Mouse (Mus musculus) erythroblast, adult 5-6 weeks (primary cell): Measurements from ENCODE around the gene Nudt9. TPM values are rescaled to one million over a fixed set of nuclear protein-coding genes. Genes with fewer than 3 reads are reported as not detected.

ENCODE experiments used
- ATAC-seq: replicated peaks from 2 replicates; pipeline ENCODE4 v1.8.0; 2016; ENCODE audit warnings: moderate number of reproducible peaks, mild to moderate bottlenecking, moderate TSS enrichment, inconsistent platforms; ENCODE audit not compliant: poor library complexity, low FRiP score, severe bottlenecking
- total RNA-seq, 2 experiments: library from RNA; stranded (forward) in 1 of 2; stranded (reverse) in 1 of 2; fragments of 150-400 nt in 1 of 2; fragments of 200-764, 138-1000 nt in 1 of 2; gene quantifications; 2 replicates each; pipeline versions ENCODE4 v1.2.3 to v1.2.4; 2015 to 2017; ENCODE audit warnings: low replicate concordance in 2 of 2

Gene Nudt9
- total RNA-seq, 2 experiments from 2014 or later, result 14.4 to 34.2 TPM

DNA sequence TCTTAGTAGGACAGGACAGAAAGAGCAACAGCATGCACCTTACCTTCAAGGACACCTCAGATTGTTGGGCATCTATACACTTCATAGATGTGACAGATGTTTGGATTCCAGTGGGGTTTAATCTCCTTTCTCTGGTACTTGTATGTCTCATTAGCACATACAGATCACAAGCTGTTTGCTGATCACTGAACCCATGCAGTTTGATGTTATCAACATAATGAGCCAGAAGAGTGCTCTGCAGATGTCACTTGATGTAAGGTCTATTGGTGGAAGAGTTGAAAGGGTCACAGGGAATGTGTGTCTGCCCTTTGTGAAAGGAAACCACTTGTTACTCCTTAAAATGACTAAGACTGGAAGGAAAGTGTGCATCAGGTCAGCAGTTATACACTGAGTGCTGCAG is 11.0 kb upstream of the Nudt9 start:
- ATAC-seq, result no peak

DNA sequence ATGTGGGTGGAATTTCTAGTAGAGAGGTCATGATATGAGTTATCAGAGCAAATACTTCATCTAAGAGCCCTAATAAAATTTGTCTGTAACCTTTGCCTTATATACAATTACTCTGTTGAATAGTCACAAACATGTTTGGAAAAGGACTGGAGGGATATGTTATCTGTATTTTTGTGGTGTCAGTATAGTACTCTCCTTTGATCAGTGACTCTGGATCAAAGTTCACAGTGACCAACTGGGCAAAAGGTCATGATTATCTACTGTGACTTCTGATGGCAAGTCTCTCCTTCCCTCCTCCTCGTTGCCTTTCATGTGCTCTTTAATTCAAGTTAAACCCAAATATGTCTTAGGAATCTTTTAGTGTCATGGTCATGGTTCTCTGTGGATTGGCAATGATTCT is 10.3 kb upstream of the Nudt9 start:
- no peak for ATAC-seq

DNA sequence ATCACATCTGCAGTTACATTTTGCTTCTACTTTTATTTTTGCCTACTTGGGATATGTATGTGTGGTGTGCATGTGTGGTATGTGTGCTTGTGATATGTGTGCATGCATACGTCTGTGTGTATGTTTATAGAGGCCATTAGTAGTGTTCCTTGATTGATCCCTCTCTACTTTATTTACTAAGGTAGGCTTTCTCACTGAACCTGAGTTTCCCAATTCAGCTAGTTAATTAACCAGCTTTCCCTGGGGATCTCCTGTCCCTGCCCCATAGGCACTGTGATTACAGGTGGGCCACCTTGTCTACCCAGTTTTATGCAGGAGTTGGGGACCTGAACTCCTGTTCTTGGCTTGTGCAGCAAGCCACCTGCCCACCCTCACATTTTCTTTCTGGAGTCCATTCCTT is 9.4 kb upstream of the Nudt9 start:
- no peak for ATAC-seq

DNA sequence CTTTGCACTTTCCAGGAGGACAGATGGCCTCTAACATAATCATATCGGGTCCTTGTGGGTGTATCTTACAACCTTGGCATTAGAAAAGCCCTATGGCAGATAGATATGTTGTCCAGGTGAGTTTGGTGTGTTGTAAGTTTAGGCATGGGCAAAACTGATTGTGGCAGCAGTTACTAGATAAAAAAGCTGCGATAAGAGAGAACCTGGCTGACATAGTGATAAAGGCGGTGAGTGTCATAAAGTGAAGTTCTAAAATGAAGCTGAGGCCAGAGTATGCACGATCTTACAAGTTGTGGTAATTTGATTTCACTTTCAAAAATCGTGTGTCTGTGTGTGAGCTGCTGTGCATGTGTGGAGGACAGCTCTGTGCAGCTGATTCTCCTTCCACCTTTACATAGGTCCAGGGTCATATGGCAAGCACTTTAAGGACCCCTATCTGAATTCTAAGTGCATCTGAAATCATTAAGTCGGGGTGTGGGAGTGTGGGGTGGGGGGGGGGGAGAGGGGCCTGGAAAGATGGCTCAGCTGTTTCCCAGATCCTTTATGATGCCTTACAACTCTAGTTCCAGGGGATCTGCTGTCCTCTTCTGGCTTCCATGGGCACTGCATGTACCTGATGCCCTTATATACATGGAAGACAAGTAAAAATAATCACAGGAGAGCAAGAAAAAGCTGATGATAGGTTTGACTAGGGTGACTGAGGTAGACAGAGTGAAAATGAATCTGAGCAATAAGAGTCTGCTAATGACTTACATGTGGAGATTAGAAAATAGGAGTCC is 6.8 kb upstream of the Nudt9 start:
- ATAC-seq, result no peak

DNA sequence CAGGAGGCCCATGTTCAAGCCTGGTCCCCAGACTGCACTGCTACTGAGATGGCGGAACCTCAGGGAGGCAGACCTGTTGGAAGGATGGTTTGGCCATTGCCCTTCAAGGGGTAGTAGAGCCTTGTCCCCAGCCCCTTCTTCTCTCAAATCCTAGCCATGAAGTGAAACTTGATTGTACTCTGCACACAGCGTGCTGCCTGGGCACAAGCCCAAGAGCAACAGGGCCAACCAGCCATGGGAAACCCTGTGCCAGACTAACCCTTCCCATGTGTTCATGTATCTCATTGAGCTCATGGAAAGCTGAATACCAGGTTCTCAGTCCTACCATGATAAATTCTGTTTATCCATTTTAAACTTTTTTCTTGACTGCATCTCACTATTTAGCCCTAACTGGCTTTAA is 3.2 kb upstream of the Nudt9 start:
- ATAC-seq, result no peak

DNA sequence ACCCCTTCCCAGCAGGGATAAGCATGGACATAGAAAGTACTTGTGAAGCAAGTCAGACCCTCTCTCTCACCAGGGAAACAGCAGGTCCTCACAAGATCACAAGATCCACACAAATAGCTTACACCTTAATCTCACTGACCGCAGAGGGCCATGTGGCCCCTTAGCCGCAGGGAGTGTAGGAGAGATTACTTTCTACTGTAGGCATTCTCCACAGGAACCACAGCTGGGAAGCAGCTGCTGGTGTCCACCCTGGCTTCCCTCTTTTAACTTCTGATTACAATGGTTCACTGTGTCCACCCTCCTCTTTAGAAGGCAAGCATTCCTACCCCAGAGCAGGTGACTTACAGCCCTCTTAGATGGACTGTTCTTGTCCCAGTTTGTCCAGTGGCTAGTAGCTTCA is 2.4 kb upstream of the Nudt9 start:
- ATAC-seq, result no peak

DNA sequence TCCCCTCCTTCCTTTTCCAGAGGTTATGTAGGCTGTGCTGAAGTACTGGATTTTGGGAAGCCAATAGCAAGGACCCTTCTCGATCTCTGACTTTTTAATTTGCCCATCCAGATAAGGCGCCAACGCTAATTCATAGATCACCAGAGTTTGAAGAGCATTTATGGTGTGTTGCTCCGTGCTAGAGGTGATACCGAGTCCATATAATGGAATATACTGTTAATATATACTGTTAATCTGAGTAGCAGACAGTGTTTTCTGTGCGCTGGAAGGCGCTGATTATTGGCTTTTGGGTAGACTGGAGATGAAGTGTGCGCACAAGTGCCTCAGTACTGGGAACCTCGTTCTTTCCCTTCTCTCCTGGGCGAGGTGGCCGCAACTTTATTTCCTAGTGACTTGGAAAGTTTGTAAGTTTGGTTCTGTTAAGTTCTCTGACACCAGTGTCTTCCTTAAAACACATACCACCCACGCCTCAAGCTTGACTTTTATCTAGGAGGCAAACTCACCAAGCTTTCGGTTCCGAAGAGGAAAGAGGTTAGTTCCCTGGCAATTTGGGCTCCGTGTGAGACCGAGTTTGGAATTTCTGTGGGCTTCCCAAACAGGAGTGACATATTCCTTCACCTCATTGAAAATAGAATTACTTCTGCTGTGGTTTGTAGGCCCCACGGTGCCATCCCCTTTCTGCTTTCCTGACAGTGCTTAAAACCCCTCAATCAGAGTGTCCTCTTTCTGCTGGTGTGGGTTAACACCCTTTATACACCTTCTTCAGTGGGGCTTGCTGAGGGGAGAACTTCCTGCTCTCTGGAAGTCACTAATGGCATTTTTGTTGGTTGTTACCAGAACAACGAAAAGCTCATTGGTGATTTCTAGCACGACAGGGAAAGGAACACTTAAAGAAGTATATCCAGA is 1.3 kb downstream of the Nudt9 start:
- peak; percentile 36 for ATAC-seq

DNA sequence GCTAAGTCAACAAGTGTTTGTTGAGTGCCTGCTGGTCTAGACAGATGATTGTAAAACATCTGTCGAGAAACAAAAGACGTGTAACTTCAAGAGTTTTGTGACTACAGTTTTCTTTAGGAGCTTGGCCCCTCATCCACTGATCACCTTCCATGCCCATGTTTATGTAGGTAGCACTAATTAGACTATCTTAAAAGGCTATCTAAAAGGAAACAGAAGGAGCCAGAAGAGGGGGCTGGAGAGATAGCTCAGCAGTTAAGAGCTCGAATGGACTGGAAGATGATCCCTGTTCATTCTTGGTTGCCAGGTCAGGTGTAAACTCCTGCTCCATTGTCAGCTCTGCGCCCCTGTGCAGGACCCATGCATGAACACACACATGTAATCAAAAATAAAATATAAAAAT is 2.0 kb downstream of the Nudt9 start:
- ATAC-seq, result 0 out of 2 replicates have a peak, but pooled peaks have one; percentile 27

DNA sequence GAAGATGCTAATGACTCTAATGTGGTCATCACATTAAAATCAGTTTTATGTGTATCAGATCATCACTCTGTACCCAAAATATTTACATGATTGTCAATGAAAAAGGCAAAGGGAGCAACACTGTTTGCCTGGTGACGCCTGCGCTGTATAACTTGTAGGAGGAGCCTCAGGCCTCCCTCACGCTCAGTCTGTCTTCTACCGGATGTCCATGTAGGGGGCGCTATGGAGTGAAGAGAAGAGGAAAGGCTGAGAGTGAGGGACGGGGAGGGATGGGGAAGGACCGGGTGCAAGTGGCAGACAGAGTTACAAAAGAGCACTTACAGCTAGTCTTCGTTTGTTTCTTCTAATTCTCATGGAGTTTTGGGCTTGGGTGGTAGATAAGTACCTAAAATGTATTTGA is 6.8 kb downstream of the Nudt9 start:
- ATAC-seq, result peak; percentile 80

DNA sequence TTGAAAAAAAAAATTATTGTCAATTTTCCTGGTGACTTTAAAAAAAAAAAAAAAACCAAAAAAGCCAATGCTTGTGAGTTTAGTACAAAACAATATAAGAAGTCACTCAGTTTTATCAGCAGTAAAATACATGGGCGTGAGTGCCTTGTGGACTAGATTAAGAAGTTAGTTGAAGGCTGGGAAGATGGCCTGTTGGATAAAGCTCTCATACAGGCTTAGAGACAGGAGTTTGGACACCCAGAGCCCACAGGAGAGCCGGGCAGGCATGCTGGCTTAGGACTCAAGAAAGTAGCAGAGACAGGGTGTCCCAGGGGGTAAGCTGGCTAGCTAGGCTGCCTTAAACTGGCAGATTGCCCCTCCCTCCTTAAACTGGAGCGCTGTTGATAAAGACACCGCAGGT is 8.8 kb downstream of the Nudt9 start:
- ATAC-seq, result peak; percentile 67

DNA sequence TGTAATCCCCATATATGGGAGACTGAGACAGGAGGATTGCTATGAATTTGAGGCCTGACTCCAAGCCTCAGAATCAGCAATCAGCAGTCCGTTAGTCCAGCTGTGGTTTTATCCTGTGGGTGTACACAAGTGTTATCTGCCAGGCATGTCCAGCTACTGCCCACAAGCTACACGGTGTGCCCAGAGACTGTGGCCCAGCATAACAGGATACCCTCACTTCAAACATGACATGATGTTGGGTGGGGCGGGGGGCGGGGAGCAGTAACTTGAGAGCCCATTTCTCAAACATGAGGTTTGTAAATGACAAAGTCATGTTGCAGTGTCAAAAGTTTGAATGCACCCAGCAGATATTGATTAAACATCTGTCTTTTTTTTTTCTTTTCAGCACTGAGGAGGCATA is 9.7 kb downstream of the Nudt9 start:
- ATAC-seq, result no peak

DNA sequence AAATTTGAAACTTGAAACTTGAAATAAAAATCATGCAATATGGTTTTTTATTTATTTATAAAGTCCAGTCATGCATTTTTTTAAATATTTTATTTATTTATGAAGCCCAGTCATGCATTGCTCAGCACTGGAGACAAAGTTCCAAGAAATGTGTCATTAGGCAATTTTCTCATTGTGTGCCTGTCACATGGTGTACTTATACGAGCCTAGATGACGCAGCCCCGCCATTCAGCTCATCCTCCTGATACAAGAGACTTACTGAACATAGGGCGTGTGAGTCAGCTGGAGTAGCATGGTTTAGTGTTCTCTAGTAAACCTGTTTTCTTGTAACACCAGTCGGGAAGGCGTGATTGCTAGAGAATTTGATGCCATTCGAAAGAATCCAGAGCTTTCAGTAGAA is 10.2 kb downstream of the Nudt9 start:
- ATAC-seq, result no peak

DNA sequence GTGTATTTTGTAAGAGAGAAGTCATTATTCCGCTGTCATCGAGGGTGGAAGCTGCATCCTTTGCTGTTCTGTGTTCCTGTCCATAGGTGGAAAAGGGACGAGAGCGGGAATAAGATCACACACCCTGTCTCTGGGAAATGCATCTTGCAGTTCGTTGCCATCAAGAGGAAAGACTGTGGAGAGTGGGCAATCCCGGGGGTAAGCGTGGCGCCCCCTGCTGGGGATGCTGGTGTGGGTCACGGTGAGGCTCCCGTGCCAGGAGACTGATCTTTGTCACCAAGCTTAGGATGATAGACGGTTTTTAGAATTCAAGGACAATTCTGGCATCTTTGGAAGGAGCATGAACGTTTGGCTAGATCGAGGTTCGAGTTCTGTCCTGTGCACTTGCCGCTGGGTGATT is 11.9 kb downstream of the Nudt9 start:
- no peak for ATAC-seq

DNA sequence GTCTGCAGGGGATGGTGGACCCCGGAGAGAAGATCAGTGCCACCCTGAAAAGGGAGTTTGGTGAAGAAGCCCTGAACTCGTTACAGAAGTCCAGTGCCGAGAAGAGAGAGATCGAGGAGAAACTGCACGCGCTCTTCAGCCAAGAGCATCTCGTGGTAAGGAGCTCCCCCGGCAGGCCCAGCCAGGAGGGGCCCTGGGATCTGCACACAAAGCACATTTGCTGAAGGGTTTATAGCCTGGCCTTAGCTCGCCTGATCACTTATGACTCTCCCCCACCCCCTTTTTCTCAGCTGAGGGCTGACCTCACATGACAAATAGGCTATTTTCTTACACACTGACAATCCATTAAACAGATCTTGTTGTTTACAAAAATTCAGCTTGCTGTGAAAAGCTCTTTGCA is 13.5 kb downstream of the Nudt9 start:
- ATAC-seq, result no peak

DNA sequence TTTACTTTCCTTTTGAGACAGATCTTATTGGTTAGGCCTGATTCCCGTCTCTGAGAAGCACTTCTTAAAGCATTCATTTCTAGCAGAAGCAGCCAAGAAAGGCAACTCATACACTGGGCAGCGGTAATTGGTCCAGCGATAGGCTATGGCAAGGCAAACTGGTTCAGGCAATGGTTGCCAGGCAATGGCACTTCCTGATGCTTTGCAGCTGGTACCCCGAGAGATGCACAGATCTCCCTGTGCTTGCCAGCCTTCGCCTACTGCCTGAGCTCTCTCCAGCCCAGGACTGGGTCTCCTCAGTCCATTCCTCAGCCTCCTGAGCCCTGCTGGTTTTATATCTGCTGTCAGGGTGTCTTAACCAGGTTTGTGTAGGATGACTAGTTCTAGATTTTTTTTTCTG is 14.3 kb downstream of the Nudt9 start:
- no peak for ATAC-seq

DNA sequence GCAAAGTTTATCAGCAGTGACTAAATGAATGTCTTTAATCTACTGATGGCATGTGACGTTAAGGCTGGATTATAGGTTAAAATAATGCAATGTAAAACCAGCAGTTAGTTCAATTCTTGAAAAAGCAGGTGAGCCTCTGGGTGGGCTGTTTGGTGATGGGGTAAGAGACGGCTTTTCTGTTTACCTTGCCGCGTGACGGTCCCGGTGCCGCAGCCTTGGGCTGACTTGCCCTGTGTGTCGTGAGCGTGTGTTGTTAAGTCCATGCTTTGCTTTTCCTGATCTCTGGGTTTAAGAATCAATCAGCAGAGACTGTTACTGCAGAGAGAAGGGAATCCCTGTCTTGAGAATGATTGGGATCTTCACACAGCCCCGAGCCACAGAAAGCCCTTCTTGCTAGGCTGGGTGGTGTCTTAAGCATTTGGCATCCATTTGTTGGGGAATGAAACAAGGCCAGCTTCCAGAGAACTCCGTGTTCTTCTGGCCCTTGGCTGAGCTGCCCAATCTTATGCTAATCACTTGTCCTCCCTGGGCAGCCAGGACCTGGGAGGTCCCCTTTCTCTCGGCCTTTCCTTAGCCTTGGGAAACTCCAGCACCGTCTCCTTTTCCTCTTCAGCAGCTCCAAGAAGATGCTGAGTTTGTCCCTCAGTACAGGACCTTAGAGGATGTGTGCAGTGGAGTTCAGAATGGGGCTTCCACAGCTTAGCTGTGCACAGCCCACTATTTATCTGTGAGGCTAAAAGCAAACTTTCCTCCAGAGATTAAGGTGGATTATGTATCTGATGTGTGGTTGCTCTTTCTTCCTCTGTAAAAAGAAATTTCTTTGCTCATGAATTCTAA is 16.0 kb downstream of the Nudt9 start:
- peak; percentile 46; the same call in 1 of the 2 replicates for ATAC-seq

DNA sequence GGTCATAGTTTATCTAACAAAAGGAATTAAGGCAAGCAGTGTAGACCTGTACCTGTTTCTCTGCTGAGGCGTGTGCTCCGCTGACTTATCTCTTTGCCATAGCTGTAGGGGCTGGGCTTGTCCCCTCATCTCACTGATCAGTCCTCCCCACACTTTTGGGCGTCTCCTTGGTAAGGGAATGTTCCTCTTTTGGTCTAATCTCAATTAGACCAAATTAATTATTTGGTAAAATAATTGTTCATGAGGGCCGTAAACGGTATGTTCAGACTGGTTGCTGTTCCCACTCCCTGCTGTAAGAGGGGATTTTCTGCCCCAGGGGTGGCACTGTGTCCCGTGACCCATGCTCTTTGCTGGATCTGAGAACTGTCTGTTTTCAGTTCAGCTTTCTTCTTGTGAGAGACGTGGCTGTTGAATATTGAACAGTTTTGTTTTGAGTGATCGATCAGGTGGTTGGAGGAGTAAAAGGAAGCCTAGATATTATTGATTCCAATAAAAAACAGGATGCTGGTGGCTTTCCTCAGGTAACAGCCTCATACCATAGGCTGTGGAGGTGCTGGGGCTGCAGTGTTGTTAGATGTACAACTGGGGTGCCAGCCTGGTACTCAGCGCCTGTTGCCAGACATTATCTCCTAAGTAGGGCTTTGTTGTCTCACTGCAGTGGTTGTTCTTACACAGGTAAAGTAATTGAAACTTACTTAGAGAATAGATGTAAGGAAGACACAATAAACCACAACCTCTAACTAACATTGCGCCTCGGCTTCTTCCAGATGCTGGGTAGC is 16.9 kb downstream of the Nudt9 start:
- ATAC-seq, result peak; percentile 98

DNA sequence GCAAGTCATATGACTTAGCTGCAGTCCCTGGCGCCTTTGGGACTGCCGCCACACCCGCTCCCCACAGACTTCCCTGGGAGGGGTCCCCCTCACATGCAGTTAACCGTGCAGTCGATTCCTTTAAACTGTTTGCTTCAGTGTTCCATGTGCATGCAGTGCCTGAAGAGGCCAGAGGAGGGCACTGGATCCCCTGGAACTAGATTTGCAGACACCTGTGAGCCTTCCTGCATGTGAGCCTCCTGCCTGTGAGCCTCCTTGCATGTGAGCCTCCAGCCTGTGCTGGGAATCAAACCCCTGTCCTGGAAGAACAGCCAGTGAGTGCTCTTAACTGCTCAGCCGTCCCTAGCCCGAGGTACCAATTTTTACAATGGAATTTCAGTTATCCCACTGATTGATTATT is 22.6 kb downstream of the Nudt9 start:
- peak; percentile 70; the same call in 1 of the 2 replicates for ATAC-seq

DNA sequence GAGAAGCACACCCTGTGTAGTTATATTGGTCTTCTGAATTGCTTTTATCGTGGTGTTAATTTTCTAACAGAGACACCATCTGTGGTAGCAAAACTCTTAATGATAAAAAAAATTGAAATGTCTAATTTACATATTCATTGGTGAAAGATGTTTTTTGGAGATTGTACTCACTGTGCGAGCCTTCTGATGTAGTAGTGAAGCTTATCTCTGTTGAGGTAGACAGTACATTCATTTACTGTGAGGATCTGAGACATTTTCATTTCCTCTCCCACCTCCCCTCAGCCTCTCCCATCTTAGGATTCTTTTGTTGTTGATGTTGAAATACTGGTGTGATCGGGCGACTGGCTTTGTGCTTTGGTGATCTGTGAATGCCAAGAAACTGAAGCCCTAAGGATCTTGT is 24.9 kb downstream of the Nudt9 start:
- ATAC-seq, result no peak
